Mouse (Mus musculus) ES-Bruce4 (cell line): ENCODE measurements around the gene Gnmt. TPM values are rescaled to one million over a fixed set of nuclear protein-coding genes. Genes with fewer than 3 reads are reported as not detected.
A peak's percentile ranks its signal among the peaks of the same experiment; 100 is the strongest.

Experiments used
- H3K27ac ChIP-seq: 2 replicates; pipeline ENCODE4 v1.5.1; 2012; ENCODE audit warnings: low read length, inconsistent platforms; ENCODE audit not compliant: insufficient read depth
- H3K27me3 ChIP-seq: 2 replicates; pipeline ENCODE4 v1.6.1; 2012; ENCODE audit warnings: mild to moderate bottlenecking, low read length, inconsistent platforms; ENCODE audit not compliant: control insufficient read depth, poor library complexity, insufficient read depth, severe bottlenecking
- H3K36me3 ChIP-seq: 2 replicates; pipeline ENCODE4 v1.6.1; 2012; ENCODE audit warnings: inconsistent platforms, mild to moderate bottlenecking, low read length, moderate library complexity; ENCODE audit not compliant: control insufficient read depth, poor library complexity, insufficient read depth, severe bottlenecking
- H3K4me1 ChIP-seq: one replicate; pipeline ENCODE4 v1.8.1; 2011; ENCODE audit warnings: low read length; ENCODE audit not compliant: control insufficient read depth, insufficient read depth
- H3K4me3 ChIP-seq: 2 replicates; pipeline ENCODE4 v1.5.1; 2011; ENCODE audit warnings: low read depth, mild to moderate bottlenecking, low read length
- H3K9ac ChIP-seq: 2 replicates; pipeline ENCODE4 v1.6.1; 2012; ENCODE audit warnings: low read depth, mild to moderate bottlenecking, inconsistent platforms; ENCODE audit not compliant: poor library complexity, severe bottlenecking
- H3K9me3 ChIP-seq: replicated peaks from 2 replicates; pipeline ENCODE4 v1.6.1; 2012; ENCODE audit warnings: mild to moderate bottlenecking, low read length, inconsistent platforms; ENCODE audit not compliant: control insufficient read depth, poor library complexity, insufficient read depth, severe bottlenecking
- CTCF ChIP-seq: IDR thresholded peaks from one replicate; pipeline ENCODE4 v1.8.1; 2011; ENCODE audit warnings: low read depth, low read length
- EP300 ChIP-seq: IDR thresholded peaks from 2 replicates; pipeline ENCODE4 v1.6.1; 2011; ENCODE audit warnings: low read depth, low read length; ENCODE audit not compliant: insufficient read depth
- POLR2A ChIP-seq: IDR thresholded peaks from one replicate; pipeline ENCODE4 v1.8.1; 2011; ENCODE audit warnings: low read length; ENCODE audit not compliant: insufficient read depth
- polyA plus RNA-seq: library from polyadenylated mRNA; stranded (reverse); fragments of >200 nt; gene quantifications from 2 replicates; pipeline ENCODE4 v1.2.4, GENCODE M21; 2011; ENCODE audit warnings: low read depth; ENCODE audit not compliant: missing spikeins, insufficient read depth, insufficient read length

The Gnmt gene
- polyA plus RNA-seq, 1 experiment = 3.9 TPM

GRCm38 (mm10) chr17:46680760-46681373 lies 48.1 kb downstream of the Gnmt start, which contains the start of gene Klhdc3:
Gene Klhdc3 (minus strand): TSS chr17:46680914.
- Histone ChIP-seq H3K36me3 (peaks cover 31% of the 10 kb centered on the region), H3K27ac (peak within 1 kb of the TSS; percentile 47)

GRCm38 (mm10) chr17:46679843-46680759 lies 48.9 kb downstream of the Gnmt start:
- no peak for TF ChIP-seq CTCF
- TF ChIP-seq POLR2A = no peak
- TF ChIP-seq EP300 = no peak
- H3K27me3 ChIP-seq = no peaks in the 10 kb centered on the region
- peaks cover 26% of the 10 kb centered on the region for H3K36me3 ChIP-seq
- H3K9ac ChIP-seq = peak overlapping the region; percentile 93
- peak overlapping the region; percentile 47 for H3K27ac ChIP-seq
- peak overlapping the region; percentile 91 for H3K4me3 ChIP-seq
- no peaks in the 10 kb centered on the region for H3K9me3 ChIP-seq
- H3K4me1 ChIP-seq = peaks cover 1% of the 10 kb centered on the region

More at GRCm38 (mm10) chr17:46680760-46681373, 48.1 kb downstream of the Gnmt start, which contains the start of gene Klhdc3:
- TF ChIP-seq EP300 (no peak), POLR2A (peak; percentile 50), CTCF (no peak)
- Histone ChIP-seq H3K9me3 (no peaks in the 10 kb centered on the region), H3K4me1 (peaks cover 1% of the 10 kb centered on the region), H3K9ac (peak within 1 kb of the TSS; percentile 93), H3K4me3 (peak within 1 kb of the TSS; percentile 91), H3K27me3 (no peaks in the 10 kb centered on the region)

GRCm38 (mm10) chr17:46678911-46679310 lies 50.1 kb downstream of the Gnmt start:
- peaks cover 19% of the 10 kb centered on the region for H3K36me3 ChIP-seq
- TF ChIP-seq CTCF (no peak), EP300 (no peak), POLR2A (no peak)
- H3K9ac ChIP-seq = peak overlapping the region; percentile 93; the same call in 1 of the 2 replicates
- H3K9me3 ChIP-seq = no peaks in the 10 kb centered on the region
- H3K27ac ChIP-seq = no peak overlapping the region
- no peak overlapping the region for H3K4me3 ChIP-seq
- H3K4me1 ChIP-seq = peaks cover 1% of the 10 kb centered on the region
- no peaks in the 10 kb centered on the region for H3K27me3 ChIP-seq

- peaks cover 19% of the 10 kb centered on the region for H3K36me3 ChIP-seq
- no peaks in the 10 kb centered on the region for H3K9me3 ChIP-seq
- H3K27ac ChIP-seq = no peak within 1 kb of the TSS
- TF ChIP-seq EP300 (no peak), CTCF (no peak), POLR2A (no peak)
- H3K4me3 ChIP-seq = peak within 1 kb of the TSS; percentile 91; the same call in 1 of the 2 replicates
- peaks cover 1% of the 10 kb centered on the region for H3K4me1 ChIP-seq
- no peaks in the 10 kb centered on the region for H3K27me3 ChIP-seq
- H3K9ac ChIP-seq = peak within 1 kb of the TSS; percentile 93; the same call in 1 of the 2 replicates
Observed at GRCm38 (mm10) chr17:46678416-46678815, 50.6 kb downstream of the Gnmt start, which contains the start of gene Mea1. Gene Mea1 (plus strand): TSS chr17:46678793.

Other genes with a start within 250 kb of the Gnmt start
- gene Ttbk1, start 241.5 kb downstream of the Gnmt start, polyA plus RNA-seq = 0.90 and 1.3 TPM in 2 replicates
- 21.8 and 24.1 TPM in 2 replicates for gene Dnph1, start 232.5 kb downstream of the Gnmt start, polyA plus RNA-seq
- 4.4 and 6.2 TPM in 2 replicates for gene Cul9, start 182.8 kb downstream of the Gnmt start, polyA plus RNA-seq
- 40.5 and 42.0 TPM in 2 replicates for gene Srf, start 173.0 kb downstream of the Gnmt start, polyA plus RNA-seq
- gene Ptk7, start 99.7 kb downstream of the Gnmt start, polyA plus RNA-seq = 110 and 113 TPM in 2 replicates
- gene Klc4, start 83.1 kb downstream of the Gnmt start, polyA plus RNA-seq = 10.1 TPM in 2 replicates
- 65.8 and 70.9 TPM in 2 replicates for gene Mrpl2, start 82.9 kb downstream of the Gnmt start, polyA plus RNA-seq
- gene Cul7, start 78.8 kb downstream of the Gnmt start, polyA plus RNA-seq = 67.1 and 74.8 TPM in 2 replicates
- 48.5 and 60.2 TPM in 2 replicates for gene Rrp36, start 54.8 kb downstream of the Gnmt start, polyA plus RNA-seq
- gene Mea1, start 50.4 kb downstream of the Gnmt start, polyA plus RNA-seq = 142 and 147 TPM in 2 replicates
- gene Klhdc3, start 48.3 kb downstream of the Gnmt start, polyA plus RNA-seq = 90.3 and 97.7 TPM in 2 replicates
- gene Ppp2r5d, start 24.1 kb downstream of the Gnmt start, polyA plus RNA-seq = 97.3 and 99.4 TPM in 2 replicates
- gene Pex6, start 17.7 kb downstream of the Gnmt start, polyA plus RNA-seq = 13.0 and 13.4 TPM in 2 replicates
- 31.2 and 37.2 TPM in 2 replicates for gene Cnpy3, start 23.0 kb upstream of the Gnmt start, polyA plus RNA-seq
- gene Ptcra, start 34.5 kb upstream of the Gnmt start, polyA plus RNA-seq = 1.1 and 1.7 TPM in 2 replicates
- 6.7 and 7.2 TPM in 2 replicates for gene 2310039H08Rik, start 43.5 kb upstream of the Gnmt start, polyA plus RNA-seq
- gene Rpl7l1, start 53.5 kb upstream of the Gnmt start, polyA plus RNA-seq = 167 and 196 TPM in 2 replicates
- 24.2 and 26.7 TPM in 2 replicates for gene Bicral, start 129.3 kb upstream of the Gnmt start, polyA plus RNA-seq
- 10.6 and 10.8 TPM in 2 replicates for gene Tbcc, start 161.5 kb upstream of the Gnmt start, polyA plus RNA-seq
- gene Prph2, start 181.3 kb upstream of the Gnmt start, polyA plus RNA-seq = not detected in 2 replicates